Mouse (Mus musculus): ENCODE measurements around the gene Lamp2. TPM values are rescaled to one million over a fixed set of nuclear protein-coding genes. Genes with fewer than 3 reads are reported as not detected.
"Not testable (repeated sequence)": the region's sequence is repeated elsewhere in the genome, so short reads cannot be mapped to it uniquely, and the experiment has no call there.

Gene Lamp2
- 673 and 727 TPM in 2 replicates for polyA plus RNA-seq (2012; ENCODE audit: insufficient read depth, insufficient read length, missing spikeins)

DNA sequence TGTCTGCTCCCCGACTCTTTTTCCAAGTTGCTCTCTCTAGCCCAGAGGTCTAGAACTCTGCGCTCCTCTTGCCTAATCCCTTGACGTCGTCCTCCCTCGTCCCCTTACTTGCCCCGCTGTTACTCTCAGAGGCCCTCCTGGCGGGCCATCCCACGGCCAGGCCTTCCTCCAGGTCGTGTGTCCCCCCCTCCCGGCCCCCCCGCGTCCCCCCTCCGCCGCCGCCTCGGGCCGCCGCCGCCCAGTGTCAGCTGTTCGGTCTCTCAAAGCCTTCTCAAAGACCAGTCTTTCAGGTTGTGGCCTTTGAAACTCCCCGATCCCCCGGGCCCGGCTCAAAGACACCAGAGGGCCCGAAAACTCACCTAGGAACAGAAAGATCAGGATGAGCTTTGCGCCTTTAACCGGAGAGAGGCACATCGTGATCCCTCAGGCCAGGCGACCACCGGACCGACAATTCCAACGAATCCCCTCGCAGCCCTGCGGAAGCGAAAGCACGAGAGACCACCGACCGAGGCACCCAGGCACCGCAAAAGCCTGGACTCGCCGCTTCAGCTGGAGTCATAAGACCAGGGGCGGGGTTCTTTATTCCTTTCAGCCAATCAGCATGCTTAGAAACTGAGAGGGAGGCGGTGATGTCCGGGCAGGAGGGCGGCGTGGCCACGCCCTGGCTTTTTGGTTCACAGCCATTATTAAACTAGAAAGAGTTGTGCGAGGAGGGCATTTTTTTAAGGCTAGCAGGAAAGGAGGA lies at the start of gene Lamp2:
Gene Lamp2, minus strand, starts transcription at position 565 of the 745 bp plus-strand sequence.
- H3K27ac ChIP-seq (ENCODE audit: insufficient read depth, low read depth, low read length), result peak within 1 kb of the TSS; percentile 88
- peak within 1 kb of the TSS; percentile 69 for H3K4me3 ChIP-seq (ENCODE audit: insufficient read depth, low read length)
- no peak for TF ChIP-seq CTCF (IDR thresholded peaks at IDR 0.05; ENCODE audit: low read depth, low read length)
- TF ChIP-seq POLR2A (IDR thresholded peaks at IDR 0.05; ENCODE audit: borderline replicate concordance, low read depth, low read length), result peak; percentile 80; the same call in 1 of the 2 replicates
- peaks cover 30% of the 10 kb centered on the region for H3K4me1 ChIP-seq (ENCODE audit: control insufficient read depth, insufficient read depth, low read length)

DNA sequence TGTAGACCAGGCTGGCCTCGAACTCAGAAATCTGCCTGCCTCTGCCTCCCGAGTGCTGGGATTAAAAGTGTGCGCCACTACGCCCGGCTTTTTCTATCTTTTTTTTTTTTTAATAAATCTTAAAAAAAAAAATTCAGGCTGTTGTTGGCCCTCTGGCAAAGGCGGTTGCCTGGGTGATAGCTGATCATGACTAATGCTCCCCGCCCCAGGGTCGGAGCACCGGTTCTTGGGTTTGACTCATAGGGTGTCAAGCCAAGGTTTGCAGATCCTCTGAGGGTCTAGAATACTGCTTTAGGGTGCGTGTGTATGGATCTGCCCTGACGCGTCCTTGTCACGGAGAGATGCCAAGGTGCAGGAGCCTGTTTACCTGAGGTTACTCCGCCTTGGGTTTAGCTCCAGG lies 48.6 kb upstream of the Lamp2 start:
- H3K27ac ChIP-seq (ENCODE audit: insufficient read depth, low read depth, low read length), result no peak overlapping the region
- no peaks in the 10 kb centered on the region for H3K4me1 ChIP-seq (ENCODE audit: control insufficient read depth, insufficient read depth, low read length)
- no peak for TF ChIP-seq POLR2A (IDR thresholded peaks at IDR 0.05; ENCODE audit: borderline replicate concordance, low read depth, low read length)
- TF ChIP-seq CTCF (IDR thresholded peaks at IDR 0.05; ENCODE audit: low read depth, low read length), result no peak
- no peak overlapping the region for H3K4me3 ChIP-seq (ENCODE audit: insufficient read depth, low read length)

DNA sequence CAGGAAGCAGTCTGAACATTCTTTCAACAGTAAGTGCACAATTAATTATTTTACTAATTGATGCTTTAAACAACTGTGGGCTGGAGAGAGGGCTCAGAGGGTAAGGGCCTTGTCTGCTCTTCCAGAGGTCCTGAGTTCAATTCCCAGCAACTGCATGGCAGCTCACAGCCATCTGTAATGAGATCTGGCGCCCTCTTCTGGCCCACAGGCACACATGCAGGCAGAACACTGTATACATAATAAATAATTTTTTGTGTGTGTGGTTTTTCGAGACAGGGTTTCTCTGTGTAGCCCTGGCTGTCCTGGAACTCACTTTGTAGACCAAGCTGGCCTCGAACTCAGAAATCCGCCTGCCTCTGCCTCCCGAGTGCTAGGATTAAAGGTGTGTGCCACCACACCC lies 45.9 kb upstream of the Lamp2 start:
- H3K4me1 ChIP-seq (ENCODE audit: control insufficient read depth, insufficient read depth, low read length); H3K4me3 ChIP-seq (ENCODE audit: insufficient read depth, low read length); H3K27ac ChIP-seq (ENCODE audit: insufficient read depth, low read depth, low read length): not testable (repeated sequence)
- 0 out of 2 replicates have a peak, but pooled peaks have one; percentile 16 for TF ChIP-seq CTCF (IDR thresholded peaks at IDR 0.05; ENCODE audit: low read depth, low read length)

DNA sequence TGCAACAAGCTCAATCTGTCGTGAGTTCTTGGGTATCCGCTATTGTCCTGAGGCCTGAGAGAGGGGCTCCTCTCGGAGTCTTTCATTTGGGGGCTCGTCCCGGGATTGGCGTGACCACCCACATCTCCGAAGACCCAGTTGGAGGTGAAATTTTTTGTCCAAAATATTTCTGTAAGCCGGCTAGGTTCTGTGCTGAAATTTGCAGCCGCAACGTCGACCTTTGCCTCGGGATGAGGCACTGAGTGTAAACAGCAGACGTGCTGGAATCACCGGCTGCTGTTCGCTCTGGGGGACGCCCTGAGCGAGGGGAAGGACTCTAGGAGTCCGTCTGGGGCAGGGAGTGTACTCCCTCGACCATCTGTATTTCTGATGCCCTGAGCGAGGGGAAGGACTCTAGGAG lies 29.2 kb upstream of the Lamp2 start:
- not testable (repeated sequence) for H3K4me1 ChIP-seq (ENCODE audit: control insufficient read depth, insufficient read depth, low read length); H3K4me3 ChIP-seq (ENCODE audit: insufficient read depth, low read length); H3K27ac ChIP-seq (ENCODE audit: insufficient read depth, low read depth, low read length)

DNA sequence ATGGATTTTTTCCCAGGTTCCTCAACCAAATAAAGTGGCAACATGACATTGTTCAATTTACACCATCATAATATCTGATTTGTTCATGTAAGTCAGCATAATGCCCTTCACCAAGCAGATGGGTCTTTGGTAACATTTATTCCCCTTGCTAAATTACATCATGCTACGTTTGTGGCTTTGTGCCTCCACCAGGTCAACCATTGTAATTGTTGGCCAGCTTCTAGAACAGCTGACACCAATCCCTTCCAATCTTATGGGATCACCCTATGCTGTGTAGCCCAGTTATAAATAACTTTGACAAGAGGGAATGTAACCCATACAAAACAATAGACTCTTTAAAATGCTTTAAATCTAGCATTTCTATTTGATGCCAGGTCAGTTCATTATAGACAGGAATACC lies 22.3 kb upstream of the Lamp2 start:
- no peak for TF ChIP-seq POLR2A (IDR thresholded peaks at IDR 0.05; ENCODE audit: borderline replicate concordance, low read depth, low read length)
- Histone ChIP-seq H3K4me3 (ENCODE audit: insufficient read depth, low read length) (no peak overlapping the region), H3K4me1 (ENCODE audit: control insufficient read depth, insufficient read depth, low read length) (no peaks in the 10 kb centered on the region), H3K27ac (ENCODE audit: insufficient read depth, low read depth, low read length) (no peak overlapping the region)

DNA sequence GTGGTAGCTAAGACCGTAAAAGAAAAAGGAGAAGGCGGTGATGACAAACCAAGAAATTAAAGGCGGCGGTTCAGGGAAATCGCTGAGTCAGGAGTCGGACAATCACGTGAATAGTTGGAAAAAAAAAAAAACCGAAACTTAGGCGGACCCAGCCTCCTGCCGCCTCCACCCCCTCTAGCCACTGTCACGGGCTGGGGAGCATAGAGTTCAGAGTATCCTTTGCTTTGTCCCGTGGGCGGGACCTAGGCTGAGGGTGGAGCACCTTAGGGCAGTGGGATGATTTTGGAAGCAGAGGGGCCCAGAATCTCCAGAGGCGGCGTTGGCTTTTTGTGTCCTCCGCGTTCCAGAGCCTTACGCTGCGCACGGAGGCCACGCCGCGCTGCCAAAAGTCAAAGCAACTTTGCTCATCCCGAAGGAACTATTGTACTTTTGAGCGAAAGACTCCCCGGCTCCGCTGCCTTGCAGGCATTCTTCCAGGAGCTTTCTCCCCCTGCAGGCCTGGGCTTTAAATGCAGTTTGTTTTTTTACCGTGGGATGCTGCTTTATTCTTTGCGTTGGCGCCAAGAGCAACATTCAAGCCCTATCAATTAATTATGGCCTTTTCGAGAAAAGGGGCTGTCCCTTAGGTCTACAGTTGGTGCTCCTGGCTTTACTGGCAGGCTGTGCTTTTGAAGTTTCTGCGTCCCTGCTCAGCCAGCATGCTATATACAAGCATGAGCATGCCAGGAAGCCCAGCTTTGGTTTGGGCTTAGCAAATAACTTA lies 17.5 kb upstream of the Lamp2 start:
- TF ChIP-seq POLR2A (IDR thresholded peaks at IDR 0.05; ENCODE audit: borderline replicate concordance, low read depth, low read length) (no peak), CTCF (IDR thresholded peaks at IDR 0.05; ENCODE audit: low read depth, low read length) (peak; percentile 18; the same call in 1 of the 2 replicates)
- Histone ChIP-seq H3K4me1 (ENCODE audit: control insufficient read depth, insufficient read depth, low read length) (peaks cover 3% of the 10 kb centered on the region; the same call in 1 of the 2 replicates), H3K4me3 (ENCODE audit: insufficient read depth, low read length) (peak overlapping the region; percentile 63), H3K27ac (ENCODE audit: insufficient read depth, low read depth, low read length) (peak overlapping the region; percentile 86)

DNA sequence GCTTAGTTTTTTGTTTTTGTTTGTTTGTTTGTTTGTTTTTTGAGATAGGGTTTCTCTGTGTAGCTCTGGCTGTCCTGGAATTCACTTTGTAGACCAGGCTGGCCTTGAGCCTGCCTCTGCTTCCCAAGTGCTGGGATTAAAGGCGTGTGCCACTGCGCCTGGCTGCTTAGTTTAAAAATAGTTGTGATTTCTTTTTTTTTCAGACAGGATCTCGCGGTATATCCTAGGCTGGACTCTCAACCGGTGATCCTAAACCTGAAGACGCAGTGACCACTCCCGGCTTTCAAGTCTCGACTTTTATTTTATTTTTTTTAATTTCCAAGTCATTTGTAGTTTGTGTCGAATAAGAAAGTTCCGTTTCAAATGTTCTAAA lies 16.9 kb upstream of the Lamp2 start:
- no peak for TF ChIP-seq POLR2A (IDR thresholded peaks at IDR 0.05; ENCODE audit: borderline replicate concordance, low read depth, low read length)
- TF ChIP-seq CTCF (IDR thresholded peaks at IDR 0.05; ENCODE audit: low read depth, low read length), result no peak
- Histone ChIP-seq H3K27ac (ENCODE audit: insufficient read depth, low read depth, low read length) (peak overlapping the region; percentile 86), H3K4me1 (ENCODE audit: control insufficient read depth, insufficient read depth, low read length) (peaks cover 3% of the 10 kb centered on the region; the same call in 1 of the 2 replicates), H3K4me3 (ENCODE audit: insufficient read depth, low read length) (peak overlapping the region; percentile 44; the same call in 1 of the 2 replicates)

DNA sequence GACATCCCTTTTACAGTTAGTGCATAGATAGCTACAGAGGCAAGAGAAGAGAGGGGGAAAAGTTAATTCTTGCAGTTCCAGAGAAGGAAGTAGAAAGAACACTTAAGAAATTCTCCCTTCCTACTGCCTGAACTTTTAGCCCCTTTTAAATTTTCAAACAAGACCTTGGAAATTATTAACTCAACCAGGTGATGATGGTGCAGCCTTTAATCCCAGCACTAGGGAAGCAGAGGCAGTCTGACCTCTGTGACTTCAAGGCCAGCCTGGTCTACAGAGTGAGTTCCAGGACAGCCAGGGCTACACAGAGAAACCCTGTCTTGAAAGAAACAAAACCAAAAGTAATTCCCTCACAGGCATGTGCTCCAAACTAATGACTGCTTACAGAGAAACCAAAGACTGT lies 10.0 kb upstream of the Lamp2 start:
- peaks cover 23% of the 10 kb centered on the region for H3K4me1 ChIP-seq (ENCODE audit: control insufficient read depth, insufficient read depth, low read length)
- H3K27ac ChIP-seq (ENCODE audit: insufficient read depth, low read depth, low read length), result peak overlapping the region; percentile 21
- no peak overlapping the region for H3K4me3 ChIP-seq (ENCODE audit: insufficient read depth, low read length)
- TF ChIP-seq POLR2A (IDR thresholded peaks at IDR 0.05; ENCODE audit: borderline replicate concordance, low read depth, low read length) (no peak), CTCF (IDR thresholded peaks at IDR 0.05; ENCODE audit: low read depth, low read length) (no peak)

DNA sequence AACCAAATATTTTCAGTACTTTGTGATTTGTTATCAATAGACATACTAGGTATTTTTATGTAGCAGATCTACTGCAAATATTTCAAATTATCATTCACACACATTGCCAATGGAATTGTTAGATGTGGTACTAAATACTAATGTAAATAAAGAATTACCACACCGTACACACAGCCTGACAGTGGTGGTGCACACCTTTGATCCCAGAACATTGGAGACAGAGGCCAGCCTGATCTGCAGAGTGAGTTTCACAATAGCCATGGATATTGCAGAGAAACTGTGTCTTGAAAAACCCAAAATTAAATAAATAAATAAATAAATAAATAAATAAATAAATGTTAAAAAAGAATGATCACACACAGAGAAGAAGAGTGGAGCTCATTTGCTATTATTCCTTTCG lies 6.9 kb upstream of the Lamp2 start:
- no peak overlapping the region for H3K27ac ChIP-seq (ENCODE audit: insufficient read depth, low read depth, low read length)
- no peak for TF ChIP-seq CTCF (IDR thresholded peaks at IDR 0.05; ENCODE audit: low read depth, low read length)
- TF ChIP-seq POLR2A (IDR thresholded peaks at IDR 0.05; ENCODE audit: borderline replicate concordance, low read depth, low read length), result no peak
- H3K4me1 ChIP-seq (ENCODE audit: control insufficient read depth, insufficient read depth, low read length), result peaks cover 34% of the 10 kb centered on the region
- H3K4me3 ChIP-seq (ENCODE audit: insufficient read depth, low read length), result no peak overlapping the region

DNA sequence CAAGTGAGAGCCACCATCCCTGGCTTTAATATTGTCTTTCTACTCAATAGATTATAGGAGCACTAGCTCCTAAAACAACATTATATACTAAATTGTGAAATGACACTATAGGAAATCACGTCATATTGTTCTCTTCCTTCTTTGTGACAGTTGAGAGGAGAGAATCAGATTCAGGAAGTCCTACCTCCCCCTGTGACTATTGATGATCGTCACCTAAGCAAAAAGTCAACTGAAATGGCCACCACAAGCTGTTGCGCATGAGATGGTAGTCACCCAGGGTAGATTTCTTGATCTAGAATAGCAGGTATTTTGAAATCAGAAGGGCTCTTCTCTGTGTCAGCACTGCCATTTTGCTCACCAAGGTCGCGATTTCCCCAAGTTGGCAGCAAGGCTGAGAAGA lies 5.8 kb upstream of the Lamp2 start:
- peak overlapping the region; percentile 70 for H3K27ac ChIP-seq (ENCODE audit: insufficient read depth, low read depth, low read length)
- H3K4me1 ChIP-seq (ENCODE audit: control insufficient read depth, insufficient read depth, low read length), result peaks cover 39% of the 10 kb centered on the region
- no peak for TF ChIP-seq CTCF (IDR thresholded peaks at IDR 0.05; ENCODE audit: low read depth, low read length)
- TF ChIP-seq POLR2A (IDR thresholded peaks at IDR 0.05; ENCODE audit: borderline replicate concordance, low read depth, low read length), result no peak
- no peak overlapping the region for H3K4me3 ChIP-seq (ENCODE audit: insufficient read depth, low read length)

Measured in bone marrow macrophage, adult 2 months (primary cell).